Mouse (Mus musculus) T-helper 2 cell (primary cell): ENCODE measurements around the gene Cyren.

Source experiments
- in situ Hi-C: fragments of 300-600 bp; cut with MboI, MseI; formaldehyde crosslinking; loops from one replicate; pipeline ENCODE4 v1.15.1; 2025; ENCODE audit warnings: high pct_unique_total_duplicates

The Cyren gene

GRCm38 (mm10) chr6:34899127-34899526 is 21.3 kb upstream of the Cyren start:
- in situ Hi-C loops: no loop called here

- in situ Hi-C loops: no loop called here
These were observed 18.4 kb upstream of the Cyren start for GRCm38 (mm10) chr6:34896168-34896780.

GRCm38 (mm10) chr6:34895569-34895968 is 17.7 kb upstream of the Cyren start:
- in situ Hi-C loops: no loop called here

GRCm38 (mm10) chr6:34889185-34889584 is 11.3 kb upstream of the Cyren start:
- in situ Hi-C loops: no loop called here

- in situ Hi-C loops: no loop called here
These were observed 9.4 kb upstream of the Cyren start for GRCm38 (mm10) chr6:34887131-34887850.

GRCm38 (mm10) chr6:34884724-34885123 is 6.9 kb upstream of the Cyren start:
- in situ Hi-C loops: no loop called here

GRCm38 (mm10) chr6:34879911-34880475 is 2.1 kb upstream of the Cyren start:
- in situ Hi-C loops: no loop called here

- in situ Hi-C loops: no loop called here
These were observed 1.4 kb upstream of the Cyren start for GRCm38 (mm10) chr6:34879101-34879740.

- in situ Hi-C loops: no loop called here
These were observed 1.1 kb downstream of the Cyren start for GRCm38 (mm10) chr6:34876835-34877156.

GRCm38 (mm10) chr6:34875966-34876834 is 1.7 kb downstream of the Cyren start:
- in situ Hi-C loops: no loop called here

- in situ Hi-C loops: no loop called here
These were observed 2.5 kb downstream of the Cyren start for GRCm38 (mm10) chr6:34875268-34875761.

GRCm38 (mm10) chr6:34874101-34874921 is 3.5 kb downstream of the Cyren start:
- in situ Hi-C loops: no loop called here

GRCm38 (mm10) chr6:34872871-34873270 is 5.0 kb downstream of the Cyren start:
- in situ Hi-C loops: no loop called here

GRCm38 (mm10) chr6:34871929-34872328 is 5.9 kb downstream of the Cyren start:
- in situ Hi-C loops: no loop called here

- in situ Hi-C loops: no loop called here
These were observed 7.1 kb downstream of the Cyren start for GRCm38 (mm10) chr6:34870724-34871123.

GRCm38 (mm10) chr6:34870136-34870535 is 7.7 kb downstream of the Cyren start:
- in situ Hi-C loops: no loop called here

GRCm38 (mm10) chr6:34869225-34869915 is 8.5 kb downstream of the Cyren start:
- in situ Hi-C loops: no loop called here

GRCm38 (mm10) chr6:34868507-34869217 is 9.2 kb downstream of the Cyren start:
- in situ Hi-C loops: no loop called here

GRCm38 (mm10) chr6:34867995-34868350 is 9.9 kb downstream of the Cyren start:
- in situ Hi-C loops: no loop called here
